Mouse (Mus musculus) cortical plate, adult 2 months (tissue): ENCODE measurements at regions not wholly inside any gene's neighbourhood (a gene's known extent, or its start where the extent isn't known, plus 50 kb on each side); places are given as distances from the start of the nearest gene placed in this dataset.

ENCODE experiments used
- H3K27ac ChIP-seq: fragments of 200-500 bp; 2 replicates; pipeline ENCODE4 v1.5.1; 2012; ENCODE audit warnings: low read length, control low read depth, inconsistent platforms; ENCODE audit not compliant: insufficient read depth
- H3K4me1 ChIP-seq: fragments of 200-500 bp; 2 replicates; pipeline ENCODE4 v1.6.1; 2011; ENCODE audit warnings: low read length; ENCODE audit not compliant: control insufficient read depth, insufficient read depth
- H3K4me3 ChIP-seq: fragments of 200-500 bp; 2 replicates; pipeline ENCODE4 v1.5.1; 2011; ENCODE audit warnings: mild to moderate bottlenecking, low read length, control low read depth; ENCODE audit not compliant: insufficient read depth
- CTCF ChIP-seq: fragments of 200-500 bp; IDR thresholded peaks from 2 replicates; pipeline ENCODE4 v1.5.1; 2011; ENCODE audit warnings: mild to moderate bottlenecking, control low read depth, low read length; ENCODE audit not compliant: insufficient read depth; ENCODE audit errors: extremely low read depth
- POLR2A ChIP-seq: fragments of 200-500 bp; IDR thresholded peaks from 2 replicates; pipeline ENCODE4 v1.6.1; 2011; ENCODE audit warnings: mild to moderate bottlenecking, low read length, control low read depth; ENCODE audit not compliant: insufficient read depth; ENCODE audit errors: extremely low read depth

- H3K27ac ChIP-seq = no peak overlapping the region
- TF ChIP-seq CTCF = no peak
- TF ChIP-seq POLR2A = no peak
- no peaks in the 10 kb centered on the region for H3K4me1 ChIP-seq
- no peak overlapping the region for H3K4me3 ChIP-seq
Observed at GRCm38 (mm10) chr6:13523463-13524202, 84.3 kb downstream of the Tmem168 start.

- Histone ChIP-seq H3K4me3 (no peak overlapping the region), H3K27ac (no peak overlapping the region), H3K4me1 (no peaks in the 10 kb centered on the region)
- no peak for TF ChIP-seq CTCF
- no peak for TF ChIP-seq POLR2A
Observed at GRCm38 (mm10) chr6:13514126-13514525, 93.8 kb downstream of the Tmem168 start.

- no peak overlapping the region for H3K4me3 ChIP-seq
- TF ChIP-seq POLR2A (no peak), CTCF (no peak)
- H3K27ac ChIP-seq = no peak overlapping the region
Observed at GRCm38 (mm10) chr6:13476493-13477129, 131.3 kb downstream of the Tmem168 start.

GRCm38 (mm10) chr6:13449160-13449787 is 158.6 kb downstream of the Tmem168 start:
- H3K4me1 ChIP-seq = no peaks in the 10 kb centered on the region
- no peak overlapping the region for H3K27ac ChIP-seq
- no peak overlapping the region for H3K4me3 ChIP-seq
- TF ChIP-seq POLR2A (no peak), CTCF (no peak)

More at GRCm38 (mm10) chr6:13476493-13477129, 131.3 kb downstream of the Tmem168 start:
- no peaks in the 10 kb centered on the region for H3K4me1 ChIP-seq

GRCm38 (mm10) chr6:13413768-13414167 is 189.0 kb upstream of the Vwde start:
- Histone ChIP-seq H3K27ac (no peak overlapping the region), H3K4me3 (no peak overlapping the region), H3K4me1 (no peaks in the 10 kb centered on the region)
- TF ChIP-seq CTCF = peak; percentile 61
- TF ChIP-seq POLR2A = no peak

- Histone ChIP-seq H3K4me1 (no peaks in the 10 kb centered on the region), H3K4me3 (no peak overlapping the region), H3K27ac (no peak overlapping the region)
- TF ChIP-seq POLR2A (no peak), CTCF (no peak)
Observed at GRCm38 (mm10) chr6:13413092-13413491, 188.3 kb upstream of the Vwde start.

GRCm38 (mm10) chr6:13384469-13384868 is 159.7 kb upstream of the Vwde start:
- no peaks in the 10 kb centered on the region for H3K4me1 ChIP-seq
- no peak for TF ChIP-seq CTCF
- no peak for TF ChIP-seq POLR2A
- no peak overlapping the region for H3K4me3 ChIP-seq
- no peak overlapping the region for H3K27ac ChIP-seq

- Histone ChIP-seq H3K4me3 (no peak overlapping the region), H3K4me1 (no peaks in the 10 kb centered on the region), H3K27ac (no peak overlapping the region)
- TF ChIP-seq CTCF = no peak
- no peak for TF ChIP-seq POLR2A
Observed at GRCm38 (mm10) chr6:13383211-13383610, 158.4 kb upstream of the Vwde start.

- TF ChIP-seq POLR2A (no peak), CTCF (no peak)
- Histone ChIP-seq H3K27ac (no peak overlapping the region), H3K4me3 (no peak overlapping the region), H3K4me1 (no peaks in the 10 kb centered on the region)
Observed at GRCm38 (mm10) chr6:13380819-13381218, 156.1 kb upstream of the Vwde start.

GRCm38 (mm10) chr6:13379727-13380126 is 155.0 kb upstream of the Vwde start:
- TF ChIP-seq POLR2A = no peak
- no peak for TF ChIP-seq CTCF
- H3K4me3 ChIP-seq = no peak overlapping the region
- no peak overlapping the region for H3K27ac ChIP-seq
- H3K4me1 ChIP-seq = no peaks in the 10 kb centered on the region
